Mouse (Mus musculus): ENCODE results near the gene Ubac2.

DNA sequence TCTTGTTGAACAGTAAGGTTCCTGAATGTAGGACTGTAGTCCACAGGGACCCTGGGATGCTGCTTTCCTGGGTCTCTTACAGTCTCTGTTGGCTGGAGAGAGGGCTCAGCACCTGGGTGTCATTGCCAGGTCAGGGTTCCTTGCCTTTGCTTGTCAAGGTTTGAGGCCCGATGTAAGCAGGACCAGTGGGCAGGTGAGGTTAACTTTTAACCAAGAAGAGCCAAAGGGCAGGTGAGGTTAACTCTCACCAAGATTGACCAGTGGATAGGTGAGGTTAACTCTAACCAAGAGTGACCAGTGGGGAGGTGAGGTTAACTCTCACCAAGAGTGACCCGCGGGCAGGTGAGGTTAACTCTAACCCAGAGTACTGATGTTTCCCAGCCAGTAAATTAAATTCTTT is 110.9 kb downstream of the Ubac2 start:
- TF ChIP-seq GATA1 (IDR thresholded peaks at IDR 0.05; ENCODE audit: low read length): no peak
- TF ChIP-seq TAL1 (IDR thresholded peaks at IDR 0.05; ENCODE audit: low read length): no peak
